Mouse (Mus musculus) kidney, adult 2 months (tissue): Measurements from ENCODE around the gene Rapgef2. TPM values are rescaled to one million over a fixed set of nuclear protein-coding genes. Genes with fewer than 3 reads are reported as not detected.

Source experiments
- DNase-seq: peaks from one replicate; pipeline ENCODE4 v3.0.0; 2021
- H3K27ac ChIP-seq: fragments of 200-500 bp; 2 replicates; pipeline ENCODE4 v1.5.1; 2012; ENCODE audit warnings: low read depth, low read length, control low read depth, inconsistent platforms; ENCODE audit not compliant: insufficient read depth
- H3K27me3 ChIP-seq: fragments of 200-500 bp; replicated peaks from 2 replicates; pipeline ENCODE4 v1.6.1; 2012; ENCODE audit warnings: mild to moderate bottlenecking, moderate library complexity, low read length, inconsistent platforms; ENCODE audit not compliant: control insufficient read depth, insufficient read depth
- H3K36me3 ChIP-seq: fragments of 200-500 bp; 2 replicates; pipeline ENCODE4 v1.6.1; 2012; ENCODE audit warnings: mild to moderate bottlenecking, moderate library complexity, low read length, inconsistent platforms; ENCODE audit not compliant: control insufficient read depth, insufficient read depth
- H3K4me1 ChIP-seq: fragments of 200-500 bp; 2 replicates; pipeline ENCODE4 v1.6.1; 2011; ENCODE audit warnings: low read length; ENCODE audit not compliant: control insufficient read depth, insufficient read depth
- H3K4me3 ChIP-seq: fragments of 200-500 bp; 2 replicates; pipeline ENCODE4 v1.5.1; 2011; ENCODE audit warnings: mild to moderate bottlenecking, low read depth, low read length, control low read depth; ENCODE audit not compliant: insufficient read depth
- CTCF ChIP-seq: fragments of 200-500 bp; conservative IDR thresholded peaks from 2 replicates; pipeline ENCODE4 v1.5.1; 2011; ENCODE audit warnings: low read depth, mild to moderate bottlenecking, control low read depth, low read length, moderate library complexity, mixed read lengths; ENCODE audit not compliant: insufficient read depth, insufficient read length
- POLR2A ChIP-seq: fragments of 200-500 bp; IDR thresholded peaks from one replicate; pipeline ENCODE4 v1.6.1; 2011; ENCODE audit warnings: low read depth, low read length, control low read depth
- WGBS: fragments of 180-500 bp; shearing (Covaris S2); methylation state at CpG from one replicate; pipeline ENCODE4 v1.1.7; 2018; 5-methylcytosine and 5-hydroxymethylcytosine counted together
- polyA plus RNA-seq: library from polyadenylated mRNA; depleted of rRNA; stranded (reverse); fragments of >200 nt; gene quantifications from 2 replicates; pipeline ENCODE4 v1.2.3, GENCODE M21; 2012

Gene Rapgef2
- polyA plus RNA-seq, 1 experiment, result 7.6 TPM

GRCm38 (mm10) chr3:79202275-79203153, 83.8 kb downstream of the Rapgef2 start:
- DNase-seq, result peak; percentile 88
- peak overlapping the region; percentile 7 for H3K27ac ChIP-seq
- WGBS, result 45% methylated on average over 11 of the region's 11 CpGs
- H3K27me3 ChIP-seq, result no peaks in the 10 kb centered on the region
- peaks cover 19% of the 10 kb centered on the region for H3K4me1 ChIP-seq
- TF ChIP-seq CTCF, result peak; percentile 95
- TF ChIP-seq POLR2A, result no peak
- no peaks in the 10 kb centered on the region for H3K36me3 ChIP-seq
- no peak overlapping the region for H3K4me3 ChIP-seq

- Histone ChIP-seq H3K4me1 (no peaks in the 10 kb centered on the region; the same call in 1 of the 2 replicates), H3K27ac (no peak overlapping the region), H3K36me3 (no peaks in the 10 kb centered on the region), H3K4me3 (no peak overlapping the region), H3K27me3 (no peaks in the 10 kb centered on the region)
- DNase-seq, result peak; percentile 73
- 46% methylated on average over 6 of the region's 6 CpGs for WGBS
- peak; percentile 70 for TF ChIP-seq CTCF
- no peak for TF ChIP-seq POLR2A
Observed at GRCm38 (mm10) chr3:79196708-79197437, 89.4 kb downstream of the Rapgef2 start.

GRCm38 (mm10) chr3:79195280-79195679, 91.0 kb downstream of the Rapgef2 start:
- H3K27ac ChIP-seq, result no peak overlapping the region
- no peak for TF ChIP-seq CTCF
- no peak for TF ChIP-seq POLR2A

GRCm38 (mm10) chr3:79194111-79194793, 92.1 kb downstream of the Rapgef2 start:
- H3K36me3 ChIP-seq, result no peaks in the 10 kb centered on the region
- DNase-seq, result peak; percentile 46
- H3K27ac ChIP-seq, result peak overlapping the region; percentile 42; the same call in 1 of the 2 replicates
- no peaks in the 10 kb centered on the region for H3K27me3 ChIP-seq
- H3K4me3 ChIP-seq, result no peak overlapping the region
- 67% methylated on average over 8 of the region's 8 CpGs for WGBS
- H3K4me1 ChIP-seq, result no peaks in the 10 kb centered on the region; the same call in 1 of the 2 replicates
- TF ChIP-seq POLR2A (no peak), CTCF (no peak)

More at GRCm38 (mm10) chr3:79195280-79195679, 91.0 kb downstream of the Rapgef2 start:
- Histone ChIP-seq H3K4me1 (no peaks in the 10 kb centered on the region; the same call in 1 of the 2 replicates), H3K4me3 (no peak overlapping the region), H3K36me3 (no peaks in the 10 kb centered on the region), H3K27me3 (no peaks in the 10 kb centered on the region)
- no peak for DNase-seq
- WGBS, result 73% methylated on average over 9 of the region's 9 CpGs

GRCm38 (mm10) chr3:79193001-79193400, 93.3 kb downstream of the Rapgef2 start:
- 31% methylated on average over 4 of the region's 4 CpGs for WGBS
- no peak overlapping the region for H3K27ac ChIP-seq
- no peaks in the 10 kb centered on the region; the same call in 1 of the 2 replicates for H3K4me1 ChIP-seq
- no peaks in the 10 kb centered on the region for H3K36me3 ChIP-seq
- DNase-seq, result no peak
- H3K27me3 ChIP-seq, result no peaks in the 10 kb centered on the region
- TF ChIP-seq POLR2A (no peak), CTCF (no peak)
- H3K4me3 ChIP-seq, result no peak overlapping the region

GRCm38 (mm10) chr3:79191981-79192380, 94.3 kb downstream of the Rapgef2 start:
- no peaks in the 10 kb centered on the region; the same call in 1 of the 2 replicates for H3K4me1 ChIP-seq
- H3K27ac ChIP-seq, result no peak overlapping the region
- no peak for DNase-seq
- H3K4me3 ChIP-seq, result no peak overlapping the region
- no peaks in the 10 kb centered on the region for H3K36me3 ChIP-seq
- WGBS, result 75% methylated on average over 9 of the region's 9 CpGs
- TF ChIP-seq CTCF, result no peak
- no peak for TF ChIP-seq POLR2A
- H3K27me3 ChIP-seq, result no peaks in the 10 kb centered on the region
